In genomic region chr19:57212406-57212805, GRCm38 (mm10) we compare ENCODE assay signal across 19 mouse cellular contexts.
DNase-seq lines count a peak whose midpoint lies in the region; ATAC-seq and TF ChIP-seq lines count a peak whose summit lies in the region.
"Had no signal": no experiment of that assay in that cellular context is flagged by ENCODE, and none has a peak within 500 bp of the region (broad histone marks: within the 10 kb centered on the region; RNA-seq: fewer than 3 reads in every experiment).

No protein-coding gene starts in this region.

- no peak for TF ChIP-seq CTCF in layer of hippocampus, adult 2 months (conservative IDR thresholded peaks at IDR 0.05)

- H3K27me3 ChIP-seq in heart, embryonic 12.5 days (replicated peaks): no peaks in the 10 kb centered on the region
- H3K27me3 ChIP-seq in embryonic facial prominence, embryonic 10.5 days (replicated peaks; ENCODE audit: low read depth, poor library complexity, severe bottlenecking): no peaks in the 10 kb centered on the region
- H3K27me3 ChIP-seq: embryonic facial prominence, embryonic 13.5 days; forebrain, embryonic 12.5 days; hindbrain, embryonic 12.5 days; intestine, embryonic 15.5 days; liver, embryonic 12.5 days; midbrain, embryonic 12.5 days; neural tube, embryonic 12.5 days had no signal

- no peak overlapping the region for H3K9ac ChIP-seq in heart, embryonic 12.5 days
- H3K9ac ChIP-seq: embryonic facial prominence, embryonic 13.5 days; forebrain, embryonic 12.5 days; hindbrain, embryonic 12.5 days; intestine, embryonic 15.5 days; liver, embryonic 12.5 days; liver, postnatal 0 days; midbrain, embryonic 12.5 days; neural tube, embryonic 12.5 days had no signal

- H3K36me3 ChIP-seq in heart, embryonic 12.5 days: no peaks in the 10 kb centered on the region
- H3K36me3 ChIP-seq in embryonic facial prominence, embryonic 10.5 days (replicated peaks): no peaks in the 10 kb centered on the region
- H3K36me3 ChIP-seq: embryonic facial prominence, embryonic 13.5 days; forebrain, embryonic 12.5 days; hindbrain, embryonic 12.5 days; intestine, embryonic 15.5 days; liver, embryonic 12.5 days; midbrain, embryonic 12.5 days; neural tube, embryonic 12.5 days had no signal

- no peaks in the 10 kb centered on the region for H3K9me3 ChIP-seq in heart, embryonic 12.5 days (replicated peaks)
- H3K9me3 ChIP-seq in embryonic facial prominence, embryonic 10.5 days: no peaks in the 10 kb centered on the region
- H3K9me3 ChIP-seq: embryonic facial prominence, embryonic 13.5 days; forebrain, embryonic 12.5 days; hindbrain, embryonic 12.5 days; intestine, embryonic 15.5 days; liver, embryonic 12.5 days; megakaryocyte, embryonic 14.5 days; midbrain, embryonic 12.5 days; neural tube, embryonic 12.5 days had no signal

- no peak for ATAC-seq in cerebellum, adult (ENCODE audit: insufficient number of reproducible peaks, low FRiP score, low TSS enrichment)
- ATAC-seq in heart, embryonic 12.5 days (ENCODE audit: insufficient number of reproducible peaks, low FRiP score): no peak
- ATAC-seq: hindbrain, postnatal 0 days; intestine, embryonic 15.5 days; liver, embryonic 12.5 days had no signal

- DNase-seq in cerebellum, adult 9-11 months: peak; percentile 71
- DNase-seq in heart, adult 11 months: peak; percentile 92
- DNase-seq in layer of hippocampus, adult 2 months (ENCODE audit: low spot score in 2 of 2): no peak
- DNase-seq in layer of hippocampus, adult 9-11 months: no peak
- no peak for DNase-seq in embryonic facial prominence, embryonic 10.5 days (ENCODE audit: low spot score)
- DNase-seq: embryo, embryonic 11 days had no signal

- 34% methylated on average over 2 of the region's 2 CpGs for WGBS in heart, embryonic 12.5 days
- 78% methylated on average over 2 of the region's 2 CpGs for WGBS in embryonic facial prominence, embryonic 10.5 days

- H3K4me2 ChIP-seq in heart, embryonic 12.5 days: no peak overlapping the region
- H3K4me2 ChIP-seq: embryonic facial prominence, embryonic 13.5 days; forebrain, embryonic 12.5 days; hindbrain, embryonic 12.5 days; intestine, embryonic 15.5 days; liver, embryonic 12.5 days; midbrain, embryonic 12.5 days; neural tube, embryonic 12.5 days had no signal

- H3K27ac ChIP-seq in heart, embryonic 12.5 days (ENCODE audit: poor library complexity, severe bottlenecking): no peak overlapping the region
- peak overlapping the region; percentile 74 for H3K27ac ChIP-seq in layer of hippocampus, adult 2 months
- H3K27ac ChIP-seq in embryonic facial prominence, embryonic 10.5 days (replicated peaks): peak overlapping the region; percentile 30
- H3K27ac ChIP-seq: embryonic facial prominence, embryonic 13.5 days; forebrain, embryonic 12.5 days; hindbrain, embryonic 12.5 days; intestine, embryonic 15.5 days; liver, embryonic 12.5 days; midbrain, embryonic 12.5 days; neural tube, embryonic 12.5 days had no signal

- peaks cover 51% of the 10 kb centered on the region for H3K4me1 ChIP-seq in heart, embryonic 12.5 days (replicated peaks)
- peaks cover 13% of the 10 kb centered on the region for H3K4me1 ChIP-seq in embryonic facial prominence, embryonic 10.5 days
- H3K4me1 ChIP-seq: embryonic facial prominence, embryonic 13.5 days; forebrain, embryonic 12.5 days; hindbrain, embryonic 12.5 days; intestine, embryonic 15.5 days; liver, embryonic 12.5 days; midbrain, embryonic 12.5 days; neural tube, embryonic 12.5 days had no signal

- H3K4me3 ChIP-seq in heart, embryonic 12.5 days: no peak overlapping the region
- H3K4me3 ChIP-seq in layer of hippocampus, adult 2 months: no peak overlapping the region
- H3K4me3 ChIP-seq in embryonic facial prominence, embryonic 10.5 days: no peak overlapping the region
- H3K4me3 ChIP-seq: embryonic facial prominence, embryonic 13.5 days; forebrain, embryonic 12.5 days; hindbrain, embryonic 12.5 days; intestine, embryonic 15.5 days; liver, embryonic 12.5 days; megakaryocyte, embryonic 14.5 days; midbrain, embryonic 12.5 days; myocyte; neural tube, embryonic 12.5 days had no signal

Comparison
In these comparisons a context has a peak if more than half of its experiments do, and no peak if none do; other contexts are left out.
1. DNase-seq: peak in cerebellum, adult 9-11 months (single experiment) and heart, adult 11 months (single experiment); none in layer of hippocampus, adult 2 months (0 of 2), layer of hippocampus, adult 9-11 months (single experiment) and embryonic facial prominence, embryonic 10.5 days (single experiment).